Mouse (Mus musculus): ENCODE results near the gene C1qtnf5. TPM values are rescaled to one million over a fixed set of nuclear protein-coding genes. Genes with fewer than 3 reads are reported as not detected.

The C1qtnf5 gene
- 4.7 and 5.7 TPM in 2 replicates for polyA plus RNA-seq (2015; fragmentation: Nextera tagmentation; extraction: Ambion mirVana)

DNA sequence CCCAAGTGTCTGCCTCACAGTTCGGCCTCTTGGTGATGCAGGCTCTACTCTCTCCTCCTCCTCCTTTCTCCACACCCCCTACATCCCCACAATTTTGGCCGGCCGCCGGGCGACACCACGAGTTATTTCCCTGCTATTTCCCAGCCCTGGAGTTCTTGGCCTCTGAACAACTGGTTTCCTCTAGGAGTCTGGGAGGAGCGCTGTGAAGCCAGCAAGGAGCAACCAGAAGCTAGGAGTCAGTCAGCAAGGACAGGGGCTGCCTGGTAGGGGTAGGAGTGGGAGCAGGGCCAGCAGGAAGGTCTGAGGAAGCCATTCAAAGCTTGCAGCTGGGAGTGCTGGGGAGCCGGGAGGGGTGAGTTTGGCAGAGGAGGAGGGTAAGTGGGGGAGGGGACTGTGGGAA is at the start of gene C1qtnf5:
Gene C1qtnf5, plus strand, starts transcription at position 136 of the 400 bp plus-strand sequence.
- WGBS: 24% methylated on average over 8 of the region's 8 CpGs
- H3K4me3 ChIP-seq (ENCODE audit: low read length): peak within 1 kb of the TSS; percentile 28
- no peaks in the 10 kb centered on the region for H3K9me3 ChIP-seq (ENCODE audit: low read length)
- H3K4me1 ChIP-seq (ENCODE audit: insufficient read depth, low read length): peaks cover 59% of the 10 kb centered on the region
- H3K36me3 ChIP-seq (ENCODE audit: insufficient read depth, low read length): peaks cover 17% of the 10 kb centered on the region
- H3K27ac ChIP-seq (ENCODE audit: low read length): peak within 1 kb of the TSS; percentile 84
- no peaks in the 10 kb centered on the region for H3K27me3 ChIP-seq (ENCODE audit: insufficient read depth, low read length)
- peak within 1 kb of the TSS; percentile 46 for H3K4me2 ChIP-seq (replicated peaks; ENCODE audit: low read depth, low read length)
- H3K9ac ChIP-seq (replicated peaks; ENCODE audit: low read length): peak within 1 kb of the TSS; percentile 39
- ATAC-seq (ENCODE audit: low FRiP score, low TSS enrichment): peak; percentile 78

DNA sequence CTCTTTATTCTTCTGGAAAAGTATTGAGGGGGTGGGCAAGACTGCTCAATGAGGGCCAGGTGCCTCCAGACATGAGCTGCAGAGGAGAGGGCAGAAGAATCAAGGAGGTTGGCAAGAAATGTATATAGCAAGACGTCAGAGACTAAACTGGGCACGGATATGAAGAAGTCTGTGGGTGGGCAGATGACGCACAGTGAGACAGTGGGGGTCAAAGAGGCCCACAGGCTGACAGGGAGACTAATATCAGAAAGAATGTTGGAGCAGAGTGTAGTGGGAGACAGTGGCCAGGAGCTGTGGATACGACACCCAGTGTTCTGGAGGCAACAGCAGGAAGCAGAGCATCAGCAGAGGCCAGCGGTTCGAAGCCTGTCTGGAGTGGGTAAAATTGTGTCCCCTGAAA is 48.4 kb upstream of the C1qtnf5 start:
- H3K36me3 ChIP-seq (ENCODE audit: insufficient read depth, low read length): no peaks in the 10 kb centered on the region
- no peak overlapping the region for H3K27ac ChIP-seq (ENCODE audit: low read length)
- no peaks in the 10 kb centered on the region; the same call in 1 of the 2 replicates for H3K9me3 ChIP-seq (ENCODE audit: low read length)
- 80% methylated on average over 6 of the region's 6 CpGs for WGBS
- no peak overlapping the region for H3K9ac ChIP-seq (replicated peaks; ENCODE audit: low read length)
- no peaks in the 10 kb centered on the region for H3K27me3 ChIP-seq (ENCODE audit: insufficient read depth, low read length)
- H3K4me2 ChIP-seq (replicated peaks; ENCODE audit: low read depth, low read length): no peak overlapping the region
- no peak overlapping the region for H3K4me3 ChIP-seq (ENCODE audit: low read length)
- no peak for ATAC-seq (ENCODE audit: low FRiP score, low TSS enrichment)
- no peaks in the 10 kb centered on the region for H3K4me1 ChIP-seq (ENCODE audit: insufficient read depth, low read length)

DNA sequence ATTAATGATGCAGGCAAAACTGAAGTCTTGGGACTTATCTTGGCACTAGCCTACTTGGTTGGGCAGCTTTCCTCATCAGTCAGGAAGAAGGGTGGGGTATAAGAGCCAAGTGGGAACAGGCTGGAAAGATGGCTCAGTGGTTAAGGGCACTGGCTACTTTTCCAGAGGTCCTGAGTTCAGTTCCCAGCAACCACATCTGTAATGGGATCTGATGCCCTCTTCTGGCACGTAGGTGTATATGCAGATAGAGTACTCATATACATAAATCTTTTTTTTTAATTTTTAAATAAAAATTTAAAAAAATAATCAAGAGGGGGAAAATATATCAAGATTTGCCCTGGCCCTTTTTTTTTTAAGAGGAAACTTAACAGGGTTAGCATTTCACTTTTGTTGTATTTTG is 41.9 kb upstream of the C1qtnf5 start:
- Histone ChIP-seq H3K27ac (ENCODE audit: low read length) (no peak overlapping the region), H3K36me3 (ENCODE audit: insufficient read depth, low read length) (no peaks in the 10 kb centered on the region), H3K4me1 (ENCODE audit: insufficient read depth, low read length) (peaks cover 9% of the 10 kb centered on the region), H3K9ac (replicated peaks; ENCODE audit: low read length) (no peak overlapping the region), H3K4me2 (replicated peaks; ENCODE audit: low read depth, low read length) (no peak overlapping the region), H3K4me3 (ENCODE audit: low read length) (no peak overlapping the region), H3K9me3 (ENCODE audit: low read length) (no peaks in the 10 kb centered on the region), H3K27me3 (ENCODE audit: insufficient read depth, low read length) (no peaks in the 10 kb centered on the region)
- WGBS: 52% methylated on average over 1 of the region's 1 CpGs
- no peak for ATAC-seq (ENCODE audit: low FRiP score, low TSS enrichment)

DNA sequence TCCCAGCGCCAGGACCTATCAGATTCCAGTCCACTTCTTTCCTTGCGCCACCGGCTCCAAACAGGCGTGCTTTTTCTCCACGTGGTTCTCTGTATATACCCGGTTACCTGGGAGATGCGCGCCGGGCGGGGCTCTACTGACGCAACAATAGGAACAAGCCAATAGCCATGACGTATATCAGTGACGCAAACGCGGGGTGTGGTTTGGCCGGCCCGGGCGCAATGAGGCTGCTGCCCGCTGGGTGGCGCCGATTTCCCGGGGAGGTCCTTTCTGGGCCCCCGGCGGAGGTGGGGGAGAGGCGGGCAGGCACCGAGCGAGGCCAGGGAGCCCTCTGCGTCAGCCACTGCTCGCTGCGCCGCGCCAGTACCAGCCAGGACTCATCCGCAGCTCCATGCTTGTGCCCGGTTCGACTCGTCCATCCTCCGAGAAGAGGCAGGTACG is 40.2 kb upstream of the C1qtnf5 start, which contains the start of gene Usp2:
Gene Usp2, plus strand, starts transcription at position 237 of the 441 bp plus-strand sequence.
- Histone ChIP-seq H3K4me1 (ENCODE audit: insufficient read depth, low read length) (peaks cover 23% of the 10 kb centered on the region), H3K9ac (replicated peaks; ENCODE audit: low read length) (peak within 1 kb of the TSS; percentile 67), H3K9me3 (ENCODE audit: low read length) (no peaks in the 10 kb centered on the region), H3K4me2 (replicated peaks; ENCODE audit: low read depth, low read length) (peak within 1 kb of the TSS; percentile 79), H3K27ac (ENCODE audit: low read length) (no peak within 1 kb of the TSS), H3K36me3 (ENCODE audit: insufficient read depth, low read length) (no peaks in the 10 kb centered on the region), H3K4me3 (ENCODE audit: low read length) (peak within 1 kb of the TSS; percentile 50), H3K27me3 (ENCODE audit: insufficient read depth, low read length) (no peaks in the 10 kb centered on the region)
- ATAC-seq (ENCODE audit: low FRiP score, low TSS enrichment): peak; percentile 96
- WGBS: 0% methylated on average over 37 of the region's 38 CpGs

DNA sequence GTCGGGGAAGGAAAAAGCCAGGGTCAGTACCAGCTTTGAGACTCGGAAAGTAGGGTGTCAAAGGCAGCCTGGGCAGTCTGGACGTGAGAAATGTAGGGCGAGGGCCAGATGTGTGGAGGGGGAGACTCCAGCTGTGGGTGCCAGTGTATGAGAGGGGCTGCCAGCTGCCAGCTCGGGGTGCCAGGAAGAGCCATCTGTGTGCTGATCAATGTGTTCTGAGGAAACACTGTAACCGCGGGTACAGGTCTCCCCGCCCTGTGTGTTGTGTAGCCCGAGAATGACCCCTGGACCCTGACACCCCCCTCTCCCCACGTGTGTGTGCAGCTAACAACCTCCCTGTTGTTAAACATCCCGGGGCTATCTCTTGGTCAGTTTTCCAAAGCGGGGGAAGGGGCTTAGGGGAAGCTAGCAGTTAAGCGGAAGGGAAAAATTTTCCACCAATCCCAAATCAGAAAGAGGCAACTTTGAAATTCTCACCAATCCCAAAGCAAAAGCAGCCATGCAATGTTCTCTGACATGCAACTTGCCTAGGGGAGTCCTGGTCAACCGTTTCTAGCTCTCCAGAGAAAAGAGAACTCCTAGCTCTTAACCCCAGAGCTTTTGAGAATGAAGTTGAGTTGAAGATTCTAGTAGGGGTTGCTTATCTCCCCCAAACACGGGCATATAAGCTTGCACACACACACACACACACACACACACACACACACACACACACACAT is 39.6 kb upstream of the C1qtnf5 start:
- H3K9me3 ChIP-seq (ENCODE audit: low read length): no peaks in the 10 kb centered on the region
- 5% methylated on average over 15 of the region's 15 CpGs for WGBS
- peak; percentile 36 for ATAC-seq (ENCODE audit: low FRiP score, low TSS enrichment)
- H3K27ac ChIP-seq (ENCODE audit: low read length): no peak overlapping the region
- peak overlapping the region; percentile 79 for H3K4me2 ChIP-seq (replicated peaks; ENCODE audit: low read depth, low read length)
- H3K4me1 ChIP-seq (ENCODE audit: insufficient read depth, low read length): peaks cover 29% of the 10 kb centered on the region
- no peaks in the 10 kb centered on the region for H3K36me3 ChIP-seq (ENCODE audit: insufficient read depth, low read length)
- peak overlapping the region; percentile 50 for H3K4me3 ChIP-seq (ENCODE audit: low read length)
- H3K9ac ChIP-seq (replicated peaks; ENCODE audit: low read length): peak overlapping the region; percentile 67
- no peaks in the 10 kb centered on the region for H3K27me3 ChIP-seq (ENCODE audit: insufficient read depth, low read length)

DNA sequence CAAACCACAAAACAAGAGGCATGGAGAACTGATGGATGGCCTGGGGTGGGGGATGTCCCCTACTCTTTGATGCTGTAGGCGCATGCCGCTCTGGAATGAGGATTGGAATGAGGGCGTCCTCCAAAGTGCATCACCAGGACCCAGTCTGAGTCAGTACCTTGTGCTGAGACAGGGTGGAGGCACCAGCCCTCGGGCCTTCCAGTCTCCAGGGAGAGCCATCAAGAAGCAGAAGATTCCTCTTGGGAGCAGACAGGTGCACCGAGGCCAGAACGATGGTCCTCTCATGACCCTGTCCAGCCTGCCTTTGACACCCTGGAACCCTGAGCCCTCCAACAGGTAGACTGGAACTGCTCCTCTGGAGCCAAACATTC is 39.1 kb upstream of the C1qtnf5 start:
- ATAC-seq (ENCODE audit: low FRiP score, low TSS enrichment): no peak
- Histone ChIP-seq H3K4me1 (ENCODE audit: insufficient read depth, low read length) (peaks cover 31% of the 10 kb centered on the region), H3K4me2 (replicated peaks; ENCODE audit: low read depth, low read length) (peak overlapping the region; percentile 79; the same call in 1 of the 2 replicates), H3K27me3 (ENCODE audit: insufficient read depth, low read length) (no peaks in the 10 kb centered on the region), H3K9ac (replicated peaks; ENCODE audit: low read length) (no peak overlapping the region), H3K9me3 (ENCODE audit: low read length) (no peaks in the 10 kb centered on the region), H3K36me3 (ENCODE audit: insufficient read depth, low read length) (no peaks in the 10 kb centered on the region), H3K4me3 (ENCODE audit: low read length) (no peak overlapping the region), H3K27ac (ENCODE audit: low read length) (no peak overlapping the region)
- 73% methylated on average over 6 of the region's 6 CpGs for WGBS

DNA sequence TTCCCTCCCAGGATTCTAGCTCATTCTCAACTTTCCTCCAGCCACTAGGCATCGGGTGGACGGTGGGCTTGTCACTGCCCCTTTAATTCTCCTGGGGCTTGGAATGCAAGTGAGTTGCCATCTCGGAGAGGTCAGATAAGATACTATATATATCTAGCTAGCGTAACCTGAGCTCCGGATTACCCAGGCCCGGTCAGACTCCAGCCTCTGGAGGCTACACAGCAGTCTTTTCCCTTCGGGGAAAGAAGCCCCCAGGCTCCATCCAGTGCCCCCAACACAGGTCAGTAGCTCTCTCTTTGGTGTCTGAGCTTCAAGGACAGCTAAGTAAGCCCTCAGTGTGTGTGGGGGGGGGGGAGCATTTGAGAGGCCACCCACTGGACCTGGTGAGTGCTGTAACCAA is 37.8 kb upstream of the C1qtnf5 start:
- Histone ChIP-seq H3K9me3 (ENCODE audit: low read length) (no peaks in the 10 kb centered on the region), H3K4me2 (replicated peaks; ENCODE audit: low read depth, low read length) (no peak overlapping the region), H3K27ac (ENCODE audit: low read length) (no peak overlapping the region), H3K4me1 (ENCODE audit: insufficient read depth, low read length) (peaks cover 31% of the 10 kb centered on the region), H3K9ac (replicated peaks; ENCODE audit: low read length) (no peak overlapping the region), H3K27me3 (ENCODE audit: insufficient read depth, low read length) (no peaks in the 10 kb centered on the region), H3K4me3 (ENCODE audit: low read length) (no peak overlapping the region), H3K36me3 (ENCODE audit: insufficient read depth, low read length) (no peaks in the 10 kb centered on the region)
- WGBS: 14% methylated on average over 7 of the region's 7 CpGs
- ATAC-seq (ENCODE audit: low FRiP score, low TSS enrichment): no peak

DNA sequence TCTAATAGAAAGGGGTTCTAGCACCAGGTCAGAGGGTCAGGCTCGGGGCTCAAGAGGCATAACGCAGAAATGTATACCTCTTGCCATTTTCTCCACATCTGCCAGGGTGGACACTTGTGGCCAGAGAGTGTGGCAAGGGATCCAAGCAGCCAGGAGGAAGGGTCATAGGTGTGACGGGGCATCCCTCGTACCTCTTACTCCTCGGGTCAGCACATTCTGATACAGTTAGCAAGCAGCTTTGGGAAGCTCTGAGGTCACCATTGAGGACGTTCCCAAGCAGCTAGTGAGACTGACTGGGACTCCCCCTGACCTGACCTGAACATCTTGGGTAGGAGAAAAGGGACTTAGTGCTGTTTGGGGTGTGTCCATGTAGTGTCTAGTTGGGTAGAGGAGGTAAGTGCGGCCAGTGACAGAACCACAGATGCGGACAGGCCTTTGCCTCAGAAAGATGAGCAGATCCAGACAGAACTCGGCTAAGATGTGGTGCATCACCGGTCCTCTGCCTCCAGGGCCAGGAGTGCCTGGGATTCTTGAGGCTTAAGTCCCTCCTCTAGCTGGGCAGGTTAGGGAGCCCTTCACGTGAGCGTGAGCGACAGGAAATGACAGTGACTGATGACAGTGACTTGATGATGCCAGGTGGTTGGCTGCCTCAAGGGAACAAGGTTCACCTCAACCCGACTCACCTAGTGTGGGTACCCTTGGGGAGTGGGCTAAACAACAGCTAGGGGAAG is 36.8 kb upstream of the C1qtnf5 start:
- WGBS: 57% methylated on average over 14 of the region's 14 CpGs
- no peak for ATAC-seq (ENCODE audit: low FRiP score, low TSS enrichment)
- Histone ChIP-seq H3K36me3 (ENCODE audit: insufficient read depth, low read length) (no peaks in the 10 kb centered on the region), H3K4me3 (ENCODE audit: low read length) (no peak overlapping the region), H3K4me2 (replicated peaks; ENCODE audit: low read depth, low read length) (no peak overlapping the region), H3K4me1 (ENCODE audit: insufficient read depth, low read length) (peaks cover 35% of the 10 kb centered on the region), H3K27me3 (ENCODE audit: insufficient read depth, low read length) (no peaks in the 10 kb centered on the region), H3K27ac (ENCODE audit: low read length) (no peak overlapping the region), H3K9ac (replicated peaks; ENCODE audit: low read length) (no peak overlapping the region), H3K9me3 (ENCODE audit: low read length) (no peaks in the 10 kb centered on the region)

DNA sequence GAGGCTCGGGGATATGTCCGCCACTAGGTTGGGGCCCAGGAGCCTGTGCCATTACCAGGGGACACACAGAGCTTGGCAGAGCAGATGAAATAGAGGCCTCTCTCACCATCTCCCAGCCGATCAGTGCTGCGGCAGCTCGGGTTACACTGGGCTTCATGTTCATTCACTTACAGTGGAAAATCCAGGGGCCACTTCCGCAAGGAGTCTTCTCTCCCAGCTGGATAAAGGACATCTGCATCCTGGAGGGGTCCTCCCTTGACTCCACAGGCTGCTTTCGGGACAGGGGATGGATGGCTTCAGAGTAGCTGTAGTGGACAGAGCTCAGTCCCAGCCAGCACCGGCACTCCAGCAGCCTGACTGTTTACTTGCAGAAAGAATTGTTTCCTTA is 36.2 kb upstream of the C1qtnf5 start:
- Histone ChIP-seq H3K27me3 (ENCODE audit: insufficient read depth, low read length) (no peaks in the 10 kb centered on the region), H3K4me2 (replicated peaks; ENCODE audit: low read depth, low read length) (no peak overlapping the region), H3K36me3 (ENCODE audit: insufficient read depth, low read length) (no peaks in the 10 kb centered on the region), H3K9me3 (ENCODE audit: low read length) (no peaks in the 10 kb centered on the region), H3K4me1 (ENCODE audit: insufficient read depth, low read length) (peaks cover 39% of the 10 kb centered on the region), H3K4me3 (ENCODE audit: low read length) (no peak overlapping the region), H3K9ac (replicated peaks; ENCODE audit: low read length) (0 out of 2 replicates have a peak overlapping the region, but pooled peaks have one; percentile 5), H3K27ac (ENCODE audit: low read length) (no peak overlapping the region)
- no peak for ATAC-seq (ENCODE audit: low FRiP score, low TSS enrichment)
- WGBS: 25% methylated on average over 8 of the region's 8 CpGs

Measured in kidney, embryonic 16.5 days (tissue).